Mouse (Mus musculus): ENCODE results near the gene Mei1. TPM values are rescaled to one million over a fixed set of nuclear protein-coding genes. Genes with fewer than 3 reads are reported as not detected.
A peak's percentile ranks its signal among the peaks of the same experiment; 100 is the strongest.

Gene Mei1
- polyA plus RNA-seq, 1 experiment from 2014 or later: 0.05 TPM

- 0 out of 2 replicates have a peak overlapping the region, but pooled peaks have one; percentile 4 for H3K9ac ChIP-seq
- 0 out of 2 replicates have a peak overlapping the region, but pooled peaks have one; percentile 5 for H3K4me3 ChIP-seq (replicated peaks)
- peak overlapping the region; percentile 93 for H3K27ac ChIP-seq
- H3K4me1 ChIP-seq: peaks cover 64% of the 10 kb centered on the region
- H3K27me3 ChIP-seq: no peaks in the 10 kb centered on the region
- no peaks in the 10 kb centered on the region for H3K9me3 ChIP-seq (replicated peaks)
- ATAC-seq (replicated peaks; ENCODE audit: low FRiP score): peak; percentile 69
- peak overlapping the region; percentile 48 for H3K4me2 ChIP-seq
- H3K36me3 ChIP-seq: peaks cover 27% of the 10 kb centered on the region
- 29% methylated on average over 23 of the region's 23 CpGs for WGBS
Measured at GRCm38 (mm10) chr15:82167201-82168168, 97.7 kb downstream of the Mei1 start.

GRCm38 (mm10) chr15:82169671-82170070, 99.9 kb downstream of the Mei1 start:
- 72% methylated on average over 5 of the region's 5 CpGs for WGBS
- peaks cover 47% of the 10 kb centered on the region for H3K36me3 ChIP-seq
- no peaks in the 10 kb centered on the region for H3K9me3 ChIP-seq (replicated peaks)
- H3K9ac ChIP-seq: no peak overlapping the region
- H3K27ac ChIP-seq: no peak overlapping the region
- no peak overlapping the region for H3K4me2 ChIP-seq
- no peak overlapping the region for H3K4me3 ChIP-seq (replicated peaks)
- ATAC-seq (replicated peaks; ENCODE audit: low FRiP score): no peak
- H3K27me3 ChIP-seq: no peaks in the 10 kb centered on the region
- H3K4me1 ChIP-seq: peaks cover 46% of the 10 kb centered on the region

- Histone ChIP-seq H3K27me3 (no peaks in the 10 kb centered on the region), H3K36me3 (peaks cover 57% of the 10 kb centered on the region), H3K4me3 (replicated peaks) (no peak overlapping the region), H3K4me1 (peaks cover 37% of the 10 kb centered on the region), H3K4me2 (no peak overlapping the region), H3K9me3 (replicated peaks) (no peaks in the 10 kb centered on the region), H3K27ac (no peak overlapping the region), H3K9ac (no peak overlapping the region)
- WGBS: 74% methylated on average over 36 of the region's 36 CpGs
- no peak for ATAC-seq (replicated peaks; ENCODE audit: low FRiP score)
Measured at GRCm38 (mm10) chr15:82170437-82171377, 100.9 kb downstream of the Mei1 start.

GRCm38 (mm10) chr15:82172648-82173047, 102.9 kb downstream of the Mei1 start:
- no peak for ATAC-seq (replicated peaks; ENCODE audit: low FRiP score)
- Histone ChIP-seq H3K27me3 (no peaks in the 10 kb centered on the region), H3K4me2 (no peak overlapping the region), H3K9me3 (replicated peaks) (no peaks in the 10 kb centered on the region), H3K36me3 (peaks cover 76% of the 10 kb centered on the region), H3K27ac (no peak overlapping the region), H3K9ac (no peak overlapping the region), H3K4me1 (peaks cover 18% of the 10 kb centered on the region), H3K4me3 (replicated peaks) (no peak overlapping the region)
- 80% methylated on average over 8 of the region's 8 CpGs for WGBS

GRCm38 (mm10) chr15:82175091-82175490, 105.3 kb downstream of the Mei1 start:
- Histone ChIP-seq H3K4me3 (replicated peaks) (no peak overlapping the region), H3K36me3 (peaks cover 97% of the 10 kb centered on the region), H3K9me3 (replicated peaks) (no peaks in the 10 kb centered on the region), H3K27ac (no peak overlapping the region), H3K9ac (no peak overlapping the region), H3K4me1 (peaks cover 2% of the 10 kb centered on the region; the same call in 1 of the 2 replicates), H3K4me2 (no peak overlapping the region), H3K27me3 (no peaks in the 10 kb centered on the region)
- ATAC-seq (replicated peaks; ENCODE audit: low FRiP score): no peak
- 94% methylated on average over 9 of the region's 9 CpGs for WGBS

Other genes with a start within 250 kb of the Mei1 start
- gene Tob2, start 211.2 kb upstream of the Mei1 start, polyA plus RNA-seq (2015; fragmentation: Nextera tagmentation; extraction: Ambion mirVana): 28.2 and 29.3 TPM in 2 replicates
- 159 and 163 TPM in 2 replicates for gene Phf5a, start 198.1 kb upstream of the Mei1 start, polyA plus RNA-seq (2015; fragmentation: Nextera tagmentation; extraction: Ambion mirVana)
- 216 and 224 TPM in 2 replicates for gene Aco2, start 197.7 kb upstream of the Mei1 start, polyA plus RNA-seq (2015; fragmentation: Nextera tagmentation; extraction: Ambion mirVana)
- 80.1 and 80.8 TPM in 2 replicates for gene Polr3h, start 143.8 kb upstream of the Mei1 start, polyA plus RNA-seq (2015; fragmentation: Nextera tagmentation; extraction: Ambion mirVana)
- 24.7 and 30.7 TPM in 2 replicates for gene Csdc2, start 133.2 kb upstream of the Mei1 start, polyA plus RNA-seq (2015; fragmentation: Nextera tagmentation; extraction: Ambion mirVana)
- 28.8 and 35.3 TPM in 2 replicates for gene Pmm1, start 109.1 kb upstream of the Mei1 start, polyA plus RNA-seq (2015; fragmentation: Nextera tagmentation; extraction: Ambion mirVana)
- gene 1700029P11Rik, start 89.5 kb upstream of the Mei1 start, polyA plus RNA-seq (2015; fragmentation: Nextera tagmentation; extraction: Ambion mirVana): not detected in 2 replicates
- gene Xrcc6, start 82.2 kb upstream of the Mei1 start, polyA plus RNA-seq (2015; fragmentation: Nextera tagmentation; extraction: Ambion mirVana): 83.3 and 87.0 TPM in 2 replicates
- 25.1 and 26.3 TPM in 2 replicates for gene Desi1, start 36.1 kb upstream of the Mei1 start, polyA plus RNA-seq (2015; fragmentation: Nextera tagmentation; extraction: Ambion mirVana)
- 272 and 286 TPM in 2 replicates for gene Snu13, start 22.4 kb upstream of the Mei1 start, polyA plus RNA-seq (2015; fragmentation: Nextera tagmentation; extraction: Ambion mirVana)
- 0.03 TPM in 1 of 2 replicates, not detected in the other for gene 4930407I10Rik, start 10.8 kb upstream of the Mei1 start, polyA plus RNA-seq (2015; fragmentation: Nextera tagmentation; extraction: Ambion mirVana)
- gene Ccdc134, start 57.9 kb downstream of the Mei1 start, polyA plus RNA-seq (2015; fragmentation: Nextera tagmentation; extraction: Ambion mirVana): 18.4 and 19.8 TPM in 2 replicates
- 126 and 147 TPM in 2 replicates for gene Srebf2, start 77.2 kb downstream of the Mei1 start, polyA plus RNA-seq (2015; fragmentation: Nextera tagmentation; extraction: Ambion mirVana)
- 0.44 and 0.45 TPM in 2 replicates for gene Shisa8, start 142.8 kb downstream of the Mei1 start, polyA plus RNA-seq (2015; fragmentation: Nextera tagmentation; extraction: Ambion mirVana)
- gene Tnfrsf13c, start 154.4 kb downstream of the Mei1 start, polyA plus RNA-seq (2015; fragmentation: Nextera tagmentation; extraction: Ambion mirVana): 0.10 TPM in 1 of 2 replicates, not detected in the other
- gene Cenpm, start 174.8 kb downstream of the Mei1 start, polyA plus RNA-seq (2015; fragmentation: Nextera tagmentation; extraction: Ambion mirVana): 78.8 and 84.2 TPM in 2 replicates
- 0.10 TPM in 1 of 2 replicates, not detected in the other for gene 1500009C09Rik, start 182.4 kb downstream of the Mei1 start, polyA plus RNA-seq (2015; fragmentation: Nextera tagmentation; extraction: Ambion mirVana)
- gene Sept3, start 204.9 kb downstream of the Mei1 start, polyA plus RNA-seq (2015; fragmentation: Nextera tagmentation; extraction: Ambion mirVana): 13.6 and 14.0 TPM in 2 replicates
- gene Wbp2nl, start 229.0 kb downstream of the Mei1 start, polyA plus RNA-seq (2015; fragmentation: Nextera tagmentation; extraction: Ambion mirVana): 0.18 and 0.35 TPM in 2 replicates

All from kidney, embryonic 15.5 days (tissue).